Mouse (Mus musculus) cerebellum, postnatal 25 days (tissue): Measurements from ENCODE around the gene Med23.
A peak's percentile ranks its signal among the peaks of the same experiment; 100 is the strongest.

Experiments used
- DNase-seq, 2 experiments: peaks; one replicate each; pipeline ENCODE4 v3.0.0; 2021; ENCODE audit warnings: mixed read lengths in 2 of 2

Med23 gene

GRCm38 (mm10) chr10:24869760-24870290, at the start of gene Med23:
Gene Med23 (plus strand): TSS chr10:24869986.
- peak; percentile 99 for DNase-seq

- no peak for DNase-seq
These were observed 47.7 kb upstream of the Med23 start for GRCm38 (mm10) chr10:24821990-24822676.

- DNase-seq = no peak
These were observed 46.9 kb upstream of the Med23 start for GRCm38 (mm10) chr10:24822842-24823241.

DNA sequence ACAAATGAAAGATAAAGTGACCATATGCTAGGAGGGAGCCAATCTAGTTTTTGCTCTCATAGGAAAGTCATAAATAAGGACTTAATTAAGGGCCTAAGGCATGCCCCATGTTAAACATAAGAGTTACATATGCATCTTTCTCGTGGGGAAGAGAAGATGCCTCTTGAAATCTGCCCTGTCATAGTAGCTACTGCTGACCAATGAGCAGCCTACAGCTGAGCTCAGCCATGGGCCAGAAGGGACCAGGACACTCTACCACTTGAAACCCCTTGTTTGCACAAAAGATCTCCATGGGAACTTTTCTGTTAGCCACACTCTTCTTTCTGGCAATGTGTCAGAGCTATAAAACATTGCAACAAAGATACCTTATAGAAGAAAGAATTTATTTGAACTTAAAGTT, 46.5 kb upstream of the Med23 start:
- DNase-seq = no peak

GRCm38 (mm10) chr10:24823697-24824535, 45.9 kb upstream of the Med23 start:
- no peak for DNase-seq

GRCm38 (mm10) chr10:24824621-24825020, 45.2 kb upstream of the Med23 start:
- no peak for DNase-seq

- no peak for DNase-seq
These were observed 44.2 kb upstream of the Med23 start for GRCm38 (mm10) chr10:24825456-24826081.

DNA sequence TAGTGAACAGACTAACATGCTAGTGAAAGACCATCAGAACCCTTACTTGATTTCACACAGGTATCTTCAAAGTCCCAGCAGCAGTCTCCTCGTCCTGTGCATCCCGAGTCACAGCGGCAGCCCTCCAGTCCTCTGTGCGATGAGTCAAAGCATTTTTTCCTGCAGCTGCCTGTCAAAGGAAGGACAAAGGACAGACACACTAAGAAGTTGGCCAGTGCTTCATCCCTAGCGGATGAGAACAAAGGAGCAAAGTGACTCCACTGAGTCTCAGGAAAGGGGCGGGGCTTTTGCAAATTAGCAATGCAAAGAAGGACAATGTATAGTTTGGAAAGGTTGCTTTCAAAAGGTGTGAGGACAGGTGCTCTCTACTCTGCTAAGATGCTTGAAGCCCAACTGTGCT, 43.7 kb upstream of the Med23 start:
- no peak for DNase-seq

DNA sequence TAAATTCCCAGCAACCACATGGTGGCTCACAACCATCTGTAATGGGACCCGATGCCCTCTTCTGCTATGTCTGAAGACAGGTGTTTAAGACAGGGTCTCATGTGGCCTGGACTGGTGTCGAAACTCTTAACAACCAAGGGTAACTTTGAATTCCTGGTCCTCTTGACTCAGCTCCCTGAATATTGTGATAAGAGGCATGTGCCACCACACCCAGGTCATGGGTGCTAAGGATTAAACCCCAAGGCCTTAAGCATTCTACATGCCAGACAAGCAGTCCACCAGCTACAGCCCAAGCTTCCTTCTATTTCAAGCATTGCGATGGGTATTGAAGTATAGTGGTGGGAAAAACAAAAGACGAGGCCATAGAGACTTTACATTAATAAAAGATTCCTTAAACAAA, 41.6 kb upstream of the Med23 start:
- no peak for DNase-seq

GRCm38 (mm10) chr10:24830448-24830847, 39.3 kb upstream of the Med23 start:
- no peak for DNase-seq

GRCm38 (mm10) chr10:24831377-24832095, 38.2 kb upstream of the Med23 start:
- DNase-seq = no peak

GRCm38 (mm10) chr10:24832306-24832705, 37.5 kb upstream of the Med23 start:
- no peak for DNase-seq

- DNase-seq = no peak
These were observed 35.0 kb upstream of the Med23 start for GRCm38 (mm10) chr10:24834634-24835371.

- DNase-seq = no peak
These were observed 34.0 kb upstream of the Med23 start for GRCm38 (mm10) chr10:24835702-24836342.

- DNase-seq = no peak
These were observed 33.3 kb upstream of the Med23 start for GRCm38 (mm10) chr10:24836366-24837038.

DNA sequence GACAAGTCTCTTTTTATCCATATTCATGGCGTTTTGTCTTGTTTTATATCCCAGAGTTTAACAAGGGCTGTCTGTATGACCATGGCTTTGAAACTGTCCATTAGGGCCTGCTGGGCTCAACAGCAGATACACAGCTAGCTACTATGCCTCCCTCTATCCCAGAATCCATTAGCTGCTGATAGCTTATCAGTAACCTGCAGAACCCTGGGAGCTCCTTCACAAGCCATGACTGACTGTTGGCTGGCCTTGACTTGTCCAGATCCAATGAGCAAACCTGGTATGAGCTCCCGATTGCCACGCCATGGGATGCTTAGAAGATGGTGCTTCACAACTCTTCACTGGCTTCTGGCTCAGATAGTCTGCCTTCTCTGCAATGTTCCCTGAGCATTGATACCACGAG, 29.0 kb upstream of the Med23 start:
- no peak for DNase-seq

GRCm38 (mm10) chr10:24841998-24842397, 27.8 kb upstream of the Med23 start:
- DNase-seq = no peak

- DNase-seq = no peak
These were observed 27.1 kb upstream of the Med23 start, which contains the start of gene Enpp3 for GRCm38 (mm10) chr10:24842676-24843075. Gene Enpp3 (minus strand): TSS chr10:24842823.

DNA sequence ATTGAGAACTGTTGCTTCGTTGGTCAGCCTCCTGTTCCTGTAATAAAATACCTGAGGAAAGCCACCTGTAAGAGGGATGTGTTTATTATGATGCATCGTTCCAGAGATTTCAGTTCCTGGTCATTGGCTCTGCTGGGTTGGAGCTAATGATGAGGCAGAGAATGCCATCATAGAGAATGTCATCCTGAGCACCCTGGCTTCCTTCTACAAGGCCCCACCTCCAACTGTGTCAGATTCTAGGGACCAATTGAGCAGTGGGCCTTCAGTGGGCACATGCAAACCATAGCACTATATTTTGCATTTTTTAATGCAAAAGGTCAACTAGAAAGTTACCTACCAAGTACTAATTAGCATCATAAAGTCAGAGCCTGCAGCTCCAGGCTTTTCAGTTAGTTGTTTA, 6.6 kb upstream of the Med23 start:
- DNase-seq = no peak

DNA sequence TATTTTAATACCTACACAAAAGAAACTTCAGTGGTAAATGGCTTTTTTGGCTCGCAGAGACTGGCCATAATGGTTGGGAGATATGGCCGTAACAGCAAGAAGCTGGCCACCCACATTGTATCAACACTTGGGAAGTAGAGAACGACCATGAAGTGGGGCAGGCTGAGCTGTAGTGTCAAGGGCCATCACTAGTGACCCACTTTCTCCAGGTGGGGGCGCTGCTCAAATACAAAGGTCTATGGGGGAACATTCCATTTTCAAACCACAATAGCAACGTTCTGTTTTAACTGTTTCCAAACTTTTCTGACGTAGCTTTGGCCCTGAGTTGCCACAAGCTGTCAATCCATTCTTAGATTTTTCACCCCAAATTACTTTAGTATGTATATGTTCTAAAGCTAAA, 5.4 kb upstream of the Med23 start:
- no peak for DNase-seq

- peak in 1 of 2 experiments; percentile 18 for DNase-seq
These were observed 3.8 kb downstream of the Med23 start for GRCm38 (mm10) chr10:24873624-24874023.
